Mouse (Mus musculus): ENCODE measurements around the gene C2cd5.

DNA sequence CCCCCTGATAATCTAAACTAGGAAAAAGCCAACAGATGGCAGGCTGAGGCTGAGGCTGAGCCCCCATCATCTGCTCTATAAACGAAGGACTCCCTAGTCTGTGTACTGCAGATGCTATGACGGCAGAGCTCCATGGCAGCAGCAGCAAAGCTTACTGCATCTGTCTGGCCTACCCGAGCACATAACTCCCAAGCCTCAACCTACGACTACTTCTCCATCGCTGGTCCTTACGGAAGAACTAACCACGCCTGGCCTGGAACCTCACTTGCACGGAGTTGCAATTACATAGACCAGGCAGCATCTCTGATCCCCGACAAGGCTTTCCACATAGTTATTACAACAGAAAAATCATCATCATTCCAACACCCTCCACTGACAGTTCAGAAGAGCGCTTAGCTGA lies 23.5 kb downstream of the C2cd5 start:
- TF ChIP-seq CTCF (IDR thresholded peaks at IDR 0.05) (no peak), EP300 (IDR thresholded peaks at IDR 0.05) (no peak)

Data from lung, postnatal 0 days (tissue).